Mouse (Mus musculus) heart, postnatal 0 days (tissue): ENCODE data around the gene Galnt7.

Experiments
- CTCF ChIP-seq: IDR thresholded peaks from 2 replicates; pipeline ENCODE4 v1.5.1; 2016; ENCODE audit warnings: antibody characterized with exemption, control low read depth, low read depth
- EP300 ChIP-seq: IDR thresholded peaks from 2 replicates; pipeline ENCODE4 v1.6.1; 2016; ENCODE audit warnings: antibody characterized with exemption, low read depth

DNA sequence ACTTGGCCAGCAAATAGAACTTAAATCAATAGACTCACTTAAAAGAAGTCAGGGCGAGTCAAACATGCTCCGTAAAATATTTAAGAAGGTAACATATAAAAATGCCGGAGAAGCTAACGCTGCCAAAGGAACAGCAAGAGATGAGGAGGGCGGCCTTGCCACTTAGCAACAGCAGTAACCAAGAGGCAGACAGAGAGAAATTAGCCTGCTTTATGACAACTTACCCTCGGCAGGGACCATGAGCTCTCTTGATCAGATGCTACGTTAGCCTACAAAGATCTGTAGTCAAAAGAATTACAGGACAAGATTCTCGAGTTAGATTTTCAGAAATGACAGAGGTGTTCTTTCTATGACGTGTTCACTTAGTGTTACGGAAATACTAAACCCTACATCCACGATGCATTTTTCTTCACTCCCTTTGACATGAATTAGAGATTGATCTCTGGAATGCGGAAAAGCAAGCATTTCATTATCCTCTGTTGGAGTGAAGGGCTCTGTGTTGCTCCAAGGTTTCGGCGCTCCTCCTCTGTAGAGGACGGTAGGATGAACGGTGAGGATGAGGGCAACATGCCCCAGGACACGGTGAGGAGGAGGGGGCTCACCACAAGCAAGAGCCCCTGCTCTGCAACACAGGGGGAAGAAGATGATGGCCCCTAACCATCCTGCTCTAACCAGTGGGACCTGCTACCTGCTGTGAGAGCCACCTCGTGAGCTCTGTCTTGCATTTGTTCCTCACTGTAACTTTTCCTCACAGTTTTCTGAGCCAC lies 84.0 kb downstream of the Galnt7 start:
- TF ChIP-seq EP300 (no peak), CTCF (no peak)
